Mouse (Mus musculus): ENCODE data around the gene Etfrf1. TPM values are rescaled to one million over a fixed set of nuclear protein-coding genes. Genes with fewer than 3 reads are reported as not detected.

Gene Etfrf1
- polyA plus RNA-seq, 1 experiment from 2014 or later = 28.7 TPM

DNA sequence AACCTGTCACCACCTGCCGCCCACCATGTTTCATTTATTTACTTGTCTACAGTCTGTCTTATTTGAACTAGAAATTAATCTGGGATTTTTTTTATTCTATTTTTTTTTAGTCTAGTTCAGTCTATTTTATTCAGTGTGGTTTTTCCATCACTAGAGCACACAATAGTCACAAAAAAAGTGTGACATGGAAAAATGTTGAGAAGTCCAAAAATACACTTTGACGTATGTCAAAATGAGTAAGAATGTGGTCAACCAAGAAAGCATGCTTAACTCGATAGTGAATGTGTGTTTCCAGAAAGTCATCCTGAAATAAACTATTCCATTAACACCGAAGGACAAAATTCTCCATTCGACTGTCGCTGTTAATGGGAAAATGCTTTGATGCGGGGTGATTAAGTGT is 51.4 kb downstream of the Etfrf1 start:
- no peak overlapping the region for H3K4me3 ChIP-seq (ENCODE audit: low read depth, low read length)
- no peak for ATAC-seq (replicated peaks; ENCODE audit: low FRiP score, low TSS enrichment, low read depth)

More for the DNA sequence above, 51.4 kb downstream of the Etfrf1 start:
- DNase-seq (ENCODE audit: low spot score) = no peak
- Histone ChIP-seq H3K9me3 (ENCODE audit: control insufficient read depth, low read length) (no peaks in the 10 kb centered on the region), H3K27ac (ENCODE audit: low read depth) (no peak overlapping the region), H3K36me3 (ENCODE audit: control insufficient read depth, insufficient read depth, low read length) (no peaks in the 10 kb centered on the region), H3K27me3 (replicated peaks; ENCODE audit: control insufficient read depth, insufficient read depth, low read length) (no peaks in the 10 kb centered on the region), H3K9ac (ENCODE audit: low read length) (no peak overlapping the region), H3K4me1 (replicated peaks; ENCODE audit: control insufficient read depth, insufficient read depth, low read length) (no peaks in the 10 kb centered on the region), H3K4me2 (ENCODE audit: low read length) (no peak overlapping the region)
- WGBS = 89% methylated on average over 7 of the region's 7 CpGs

Other genes starting within 250 kb of the Etfrf1 start
- 9.1 and 11.1 TPM in 2 replicates for gene Bcat1, start 134.9 kb upstream of the Etfrf1 start, polyA plus RNA-seq (2014; fragmentation: Nextera tagmentation; extraction: Ambion mirVana)
- 1.9 and 2.2 TPM in 2 replicates for gene Lrmp, start 95.5 kb upstream of the Etfrf1 start, polyA plus RNA-seq (2014; fragmentation: Nextera tagmentation; extraction: Ambion mirVana)
- 0.43 and 0.47 TPM in 2 replicates for gene Casc1, start 129 bp upstream of the Etfrf1 start, polyA plus RNA-seq (2014; fragmentation: Nextera tagmentation; extraction: Ambion mirVana)
- gene Kras, start 39.1 kb downstream of the Etfrf1 start, polyA plus RNA-seq (2014; fragmentation: Nextera tagmentation; extraction: Ambion mirVana) = 79.0 and 79.8 TPM in 2 replicates